Mouse (Mus musculus): ENCODE results near the gene Tas2r123.

The Tas2r123 gene

DNA sequence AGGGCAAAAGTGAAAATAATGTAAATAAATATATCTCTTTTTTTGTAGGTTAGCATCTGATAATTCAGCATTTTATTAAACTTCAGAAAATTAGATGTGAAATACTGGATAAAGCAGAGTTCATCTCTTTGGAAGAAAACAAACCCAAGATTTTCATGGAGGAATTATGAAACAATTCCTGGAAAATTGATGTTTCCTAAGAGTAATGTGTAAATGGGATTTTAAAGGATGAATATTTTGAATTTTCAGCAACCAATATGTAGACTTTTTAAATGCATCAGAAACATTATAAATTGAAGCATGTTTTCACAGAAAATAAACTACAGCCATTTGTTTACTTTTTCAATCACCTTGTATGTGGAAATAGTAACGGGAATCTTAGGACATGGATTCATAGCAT, at the start of gene Tas2r123:
Gene Tas2r123 (plus strand): TSS at position 301 of the 400 bp plus-strand sequence.
- DNase-seq = no peak

- DNase-seq = no peak
Observed at GRCm38 (mm10) chr6:132802518-132802917, 44.4 kb upstream of the Tas2r123 start, which contains the start of gene Tas2r117. TSS of gene Tas2r117 (plus strand) at chr6:132802818.

DNA sequence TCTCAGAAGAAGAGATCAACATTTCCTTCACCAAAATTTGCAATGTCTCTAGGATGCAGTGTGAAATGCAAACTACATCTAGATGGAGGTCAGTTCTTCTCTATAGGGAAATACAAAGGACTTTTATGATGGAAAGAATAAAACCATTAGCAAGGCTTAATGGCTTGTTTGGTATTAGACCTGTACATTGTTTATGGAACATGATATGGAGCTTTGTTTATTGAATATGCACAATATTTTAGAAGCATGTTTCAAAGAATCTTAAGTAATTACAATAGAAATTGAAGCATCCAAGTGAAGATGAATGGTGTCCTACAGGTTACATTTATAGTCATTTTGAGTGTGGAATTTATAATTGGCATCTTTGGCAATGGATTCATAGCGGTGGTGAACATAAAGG, 8.2 kb downstream of the Tas2r123 start, which contains the start of gene Tas2r116:
Gene Tas2r116 (plus strand): TSS at position 301 of the 400 bp plus-strand sequence.
- no peak for DNase-seq

DNA sequence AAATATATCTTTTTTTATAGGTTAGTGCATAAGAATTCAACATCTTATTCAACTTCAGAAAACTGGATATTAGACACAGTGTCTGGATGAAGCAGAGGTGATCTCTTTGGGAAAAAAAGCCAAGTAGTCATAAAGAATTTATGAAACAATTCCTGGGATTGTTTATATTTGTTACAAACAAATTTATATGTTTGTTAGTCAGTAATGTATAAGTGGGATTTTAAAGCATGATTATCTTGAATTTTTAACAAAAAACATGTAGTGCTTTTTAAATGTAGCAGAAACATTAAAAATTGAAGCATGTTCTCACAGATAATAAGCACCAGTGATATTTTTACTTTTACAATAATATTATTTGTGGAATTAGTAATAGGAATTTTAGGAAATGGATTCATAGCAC, 20.8 kb downstream of the Tas2r123 start, which contains the start of gene Tas2r110:
Gene Tas2r110 (plus strand): TSS at position 301 of the 400 bp plus-strand sequence.
- DNase-seq = no peak

DNA sequence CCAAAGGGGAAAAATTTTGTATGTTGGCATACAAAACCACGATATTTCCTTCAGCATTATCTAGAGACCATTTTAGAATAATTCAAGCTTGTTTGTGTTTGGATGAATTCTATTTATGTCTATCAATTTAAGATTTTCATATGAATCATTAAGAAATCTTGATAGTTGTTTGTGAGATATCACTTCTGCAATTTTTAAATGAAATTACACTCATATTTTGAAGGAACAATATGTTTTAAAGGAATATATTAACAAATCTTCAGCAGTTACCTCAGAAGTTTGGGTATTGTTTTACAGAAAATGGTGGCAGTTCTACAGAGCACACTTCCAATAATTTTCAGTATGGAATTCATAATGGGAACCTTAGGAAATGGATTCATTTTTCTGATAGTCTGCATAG, 45.8 kb downstream of the Tas2r123 start, which contains the start of gene Tas2r113:
Gene Tas2r113 (plus strand): TSS at position 301 of the 400 bp plus-strand sequence.
- DNase-seq = no peak

Data from right cerebral cortex, postnatal 14 days (tissue).